Mouse (Mus musculus): ENCODE data around the gene Frmd6.

DNA sequence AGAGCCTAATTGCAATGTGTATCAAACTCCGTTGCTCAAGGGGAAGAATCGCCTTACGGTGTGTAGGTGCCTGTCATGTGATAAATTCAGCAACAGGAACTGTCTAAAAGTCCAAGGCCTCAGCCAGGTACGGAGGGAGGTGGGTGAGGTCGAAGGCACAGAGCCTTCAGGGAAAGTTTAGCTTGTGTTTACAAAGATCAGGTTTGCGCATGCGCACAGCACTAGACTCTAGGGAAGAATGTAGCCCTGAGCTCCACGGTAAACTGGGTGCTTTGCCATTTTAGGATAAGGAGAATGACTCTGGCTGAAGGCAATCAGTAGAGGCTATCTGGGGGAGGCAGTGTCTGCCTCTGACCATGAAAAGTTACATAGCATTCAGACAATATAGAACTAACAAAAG, 49.7 kb upstream of the Frmd6 start:
- TF ChIP-seq MAX (IDR thresholded peaks at IDR 0.05; ENCODE audit: low read depth) (no peak), E2F4 (IDR thresholded peaks at IDR 0.05; ENCODE audit: insufficient read depth) (no peak), CEBPB (IDR thresholded peaks at IDR 0.05; ENCODE audit: insufficient read depth, poor library complexity, severe bottlenecking) (no peak), POLR2A (IDR thresholded peaks at IDR 0.05; ENCODE audit: insufficient read length, low read depth) (no peak), TCF12 (IDR thresholded peaks at IDR 0.05; ENCODE audit: insufficient read depth, poor library complexity, severe bottlenecking) (no peak), MYOG (IDR thresholded peaks at IDR 0.05; ENCODE audit: control insufficient read depth in 1 of 3, insufficient read depth in 1 of 3, insufficient read length in 2 of 3, low read depth in 2 of 3) (no peak), USF1 (IDR thresholded peaks at IDR 0.05; ENCODE audit: low read depth) (no peak)
